12 mouse cellular contexts compared by ENCODE assay signal in genomic region chr2:168926257-168926810, GRCm38 (mm10). TPM values are rescaled to one million over a fixed set of nuclear protein-coding genes. Genes with fewer than 3 reads are reported as not detected.
DNase-seq lines count a peak whose midpoint lies in the region; ATAC-seq lines count a peak whose summit lies in the region.
"Had no signal": no experiment of that assay in that cellular context is flagged by ENCODE, and none has a peak within 500 bp of the region (broad histone marks: within the 10 kb centered on the region; RNA-seq: fewer than 3 reads in every experiment).

No protein-coding gene starts in this region.

- H3K27me3 ChIP-seq in midbrain, embryonic 14.5 days (ENCODE audit: control insufficient read depth, insufficient read depth, low read length) = no peaks in the 10 kb centered on the region
- H3K27me3 ChIP-seq: limb, embryonic 15.5 days had no signal

- H3K9me3 ChIP-seq in midbrain, embryonic 14.5 days (ENCODE audit: control insufficient read depth, low read length) = no peaks in the 10 kb centered on the region
- H3K9me3 ChIP-seq: limb, embryonic 15.5 days had no signal

- no peak overlapping the region for H3K9ac ChIP-seq in midbrain, embryonic 14.5 days (replicated peaks; ENCODE audit: low read length)
- H3K9ac ChIP-seq: limb, embryonic 15.5 days had no signal

- no peaks in the 10 kb centered on the region for H3K4me1 ChIP-seq in midbrain, embryonic 14.5 days (ENCODE audit: control insufficient read depth, insufficient read depth, low read length)

- ATAC-seq in cerebellum, adult (ENCODE audit: insufficient number of reproducible peaks, low FRiP score, low TSS enrichment) = no peak
- no peak for ATAC-seq in megakaryocyte progenitor cell, adult 5-6 weeks (replicated peaks; ENCODE audit: poor library complexity)
- no peak for ATAC-seq in midbrain, embryonic 14.5 days (ENCODE audit: low FRiP score, low TSS enrichment)
- ATAC-seq: intestine, embryonic 16.5 days had no signal

- H3K4me3 ChIP-seq in midbrain, embryonic 14.5 days (replicated peaks; ENCODE audit: low read depth, low read length) = no peak overlapping the region
- H3K4me3 ChIP-seq: limb, embryonic 15.5 days had no signal

- WGBS in midbrain, embryonic 14.5 days = 88% methylated on average over 37 of the region's 37 CpGs

- peak; percentile 18 for DNase-seq in cerebellum, adult 11-12 months
- DNase-seq in cerebellum, postnatal 36 days = peak; percentile 31 to 32
- peak; percentile 48 to 60 for DNase-seq in layer of hippocampus, postnatal 14 days (ENCODE audit: low spot score in 2 of 2)
- DNase-seq in right cerebral cortex, postnatal 10 days (ENCODE audit: low spot score in 2 of 2) = peak; percentile 85 to 89
- DNase-seq in liver = no peak
- no peak for DNase-seq in midbrain, embryonic 14.5 days
- DNase-seq: adrenal gland, postnatal 36 days; lung, postnatal 4 days had no signal

- H3K27ac ChIP-seq in midbrain, embryonic 14.5 days (replicated peaks; ENCODE audit: low read depth, low read length) = no peak overlapping the region
- H3K27ac ChIP-seq: limb, embryonic 15.5 days had no signal

- peaks cover 18% of the 10 kb centered on the region for H3K36me3 ChIP-seq in midbrain, embryonic 14.5 days (ENCODE audit: control insufficient read depth, insufficient read depth, low read length)

- no peak overlapping the region for H3K4me2 ChIP-seq in midbrain, embryonic 14.5 days (ENCODE audit: low read length)
- H3K4me2 ChIP-seq: limb, embryonic 15.5 days had no signal

RNA-seq across cellular contexts. Expression of gene Zfp64, which starts 29.1 kb away (rescaled TPM):
- total RNA-seq in layer of hippocampus, postnatal 14 days (2021) = 10 to 100 TPM; 16.6 to 18.2 TPM
- 14.7 and 19.0 TPM in 2 replicates for total RNA-seq in megakaryocyte progenitor cell, adult 5-6 weeks (2015)
- total RNA-seq in megakaryocyte progenitor cell, adult 5-6 weeks (2017) = 32.4 and 33.5 TPM in 2 replicates
- 43.3 and 45.9 TPM in 2 replicates for polyA plus RNA-seq in midbrain, embryonic 14.5 days (2014; fragmentation: Nextera tagmentation; extraction: Ambion mirVana)

Comparison
In these comparisons a context has a peak if more than half of its experiments do, and no peak if none do; other contexts are left out.
1. DNase-seq: peak in cerebellum, adult 11-12 months (single experiment), cerebellum, postnatal 36 days (2 of 2), layer of hippocampus, postnatal 14 days (2 of 2) and right cerebral cortex, postnatal 10 days (2 of 2); none in liver (single experiment) and midbrain, embryonic 14.5 days (single experiment).